Mouse (Mus musculus) testis, adult 2 months (tissue): ENCODE results near the gene Set. TPM values are rescaled to one million over a fixed set of nuclear protein-coding genes. Genes with fewer than 3 reads are reported as not detected.

Source experiments
- H3K27ac ChIP-seq: fragments of 200-500 bp; 2 replicates; pipeline ENCODE4 v1.5.1; 2012; ENCODE audit warnings: low read depth, low read length; ENCODE audit not compliant: control insufficient read depth, insufficient read depth
- H3K27me3 ChIP-seq: fragments of 200-500 bp; 2 replicates; pipeline ENCODE4 v1.6.1; 2012; ENCODE audit warnings: mild to moderate bottlenecking, low read length, moderate library complexity; ENCODE audit not compliant: control insufficient read depth, insufficient read depth
- H3K36me3 ChIP-seq: fragments of 200-500 bp; 2 replicates; pipeline ENCODE4 v1.6.1; 2012; ENCODE audit warnings: mild to moderate bottlenecking, low read length; ENCODE audit not compliant: control insufficient read depth, insufficient read depth
- H3K4me1 ChIP-seq: fragments of 200-500 bp; 2 replicates; pipeline ENCODE4 v1.6.1; 2012; ENCODE audit warnings: low read length; ENCODE audit not compliant: control insufficient read depth, insufficient read depth
- H3K4me3 ChIP-seq: fragments of 200-500 bp; 2 replicates; pipeline ENCODE4 v1.5.1; 2012; ENCODE audit warnings: low read depth, mild to moderate bottlenecking, low read length, moderate library complexity, mixed read lengths; ENCODE audit not compliant: control insufficient read depth
- CTCF ChIP-seq: fragments of 200-500 bp; IDR thresholded peaks from 2 replicates; pipeline ENCODE4 v1.5.1; 2012; ENCODE audit warnings: low read depth, mild to moderate bottlenecking, inconsistent platforms, low read length, moderate library complexity; ENCODE audit not compliant: control insufficient read depth, insufficient read depth, insufficient replicate concordance
- POLR2A ChIP-seq: fragments of 200-500 bp; IDR thresholded peaks from 2 replicates; pipeline ENCODE4 v1.6.1; 2012; ENCODE audit warnings: low read depth, mild to moderate bottlenecking, inconsistent platforms, low read length, moderate library complexity; ENCODE audit not compliant: control insufficient read depth
- polyA plus RNA-seq: library from polyadenylated mRNA; depleted of rRNA; stranded (reverse); fragments of >200 nt; gene quantifications from 2 replicates; pipeline ENCODE4 v1.2.3, GENCODE M21; 2012

Set gene
- polyA plus RNA-seq, 1 experiment = 38.9 TPM

DNA sequence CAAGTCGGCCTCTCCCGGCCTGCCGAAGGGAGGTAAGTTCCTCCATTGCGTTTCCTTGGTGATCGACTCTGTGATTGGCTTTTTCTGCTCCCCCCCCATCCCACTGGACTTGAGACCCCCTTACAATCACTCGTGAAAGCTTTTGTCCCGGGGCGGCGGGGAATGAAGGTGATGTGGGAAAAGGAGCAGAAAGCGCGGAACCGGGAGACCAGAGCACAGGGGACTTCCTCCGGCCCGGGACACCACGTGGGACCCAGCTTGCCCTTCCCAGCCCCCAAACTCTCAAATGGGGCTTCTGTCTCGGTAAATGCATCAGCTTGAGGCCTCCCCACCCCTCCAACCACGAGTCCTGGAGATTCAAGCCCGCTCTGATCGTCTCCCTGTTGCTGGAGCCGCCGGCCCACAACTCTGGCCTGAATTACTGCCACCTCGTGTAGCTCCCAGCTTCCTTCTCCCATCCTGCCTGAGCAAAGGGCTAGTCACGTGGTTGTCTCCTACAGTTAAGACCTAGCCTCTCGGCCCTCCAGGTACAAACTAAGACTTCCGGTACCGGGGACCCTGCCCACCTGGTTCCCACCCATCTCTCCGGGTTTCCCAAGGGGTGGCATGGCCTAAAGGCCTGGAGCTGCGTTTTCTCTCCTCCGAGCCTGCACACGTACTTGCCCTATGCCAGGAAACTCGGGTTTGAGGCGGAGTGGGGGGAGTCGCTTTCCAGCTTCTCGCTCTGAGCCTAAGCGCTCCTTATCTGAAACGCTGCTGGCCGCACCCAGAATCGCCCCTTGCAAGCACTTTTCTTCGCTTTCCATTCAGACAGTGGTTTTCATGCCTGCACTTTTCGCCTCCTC is 5.3 kb downstream of the Set start:
- peak overlapping the region; percentile 80 for H3K4me3 ChIP-seq
- H3K27ac ChIP-seq = peak overlapping the region; percentile 65
- no peaks in the 10 kb centered on the region for H3K27me3 ChIP-seq
- peaks cover 26% of the 10 kb centered on the region for H3K4me1 ChIP-seq
- no peak for TF ChIP-seq POLR2A
- TF ChIP-seq CTCF = no peak
- no peaks in the 10 kb centered on the region for H3K36me3 ChIP-seq

DNA sequence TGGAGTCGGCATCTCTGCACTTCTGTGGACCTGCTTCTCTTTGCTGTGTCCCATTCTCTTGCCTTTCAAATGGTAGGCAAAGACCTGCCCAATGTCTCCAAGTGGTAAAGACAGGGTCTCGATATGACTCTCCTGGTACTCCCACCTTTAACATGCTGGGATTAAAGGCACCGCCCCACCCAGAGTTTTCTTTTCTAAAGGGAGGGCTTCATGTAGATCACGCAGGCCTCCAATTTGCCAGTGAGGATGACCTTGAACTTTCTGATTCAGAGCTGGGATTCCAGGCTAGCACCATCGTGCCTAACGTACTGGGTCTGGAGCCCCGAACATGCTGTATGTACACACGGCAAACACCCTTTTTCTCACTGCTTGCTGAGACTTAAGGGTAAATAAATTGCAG is 6.1 kb downstream of the Set start:
- Histone ChIP-seq H3K4me3 (peak overlapping the region; percentile 80), H3K27ac (peak overlapping the region; percentile 65), H3K27me3 (no peaks in the 10 kb centered on the region), H3K4me1 (peaks cover 24% of the 10 kb centered on the region), H3K36me3 (no peaks in the 10 kb centered on the region)
- no peak for TF ChIP-seq POLR2A
- TF ChIP-seq CTCF = no peak

DNA sequence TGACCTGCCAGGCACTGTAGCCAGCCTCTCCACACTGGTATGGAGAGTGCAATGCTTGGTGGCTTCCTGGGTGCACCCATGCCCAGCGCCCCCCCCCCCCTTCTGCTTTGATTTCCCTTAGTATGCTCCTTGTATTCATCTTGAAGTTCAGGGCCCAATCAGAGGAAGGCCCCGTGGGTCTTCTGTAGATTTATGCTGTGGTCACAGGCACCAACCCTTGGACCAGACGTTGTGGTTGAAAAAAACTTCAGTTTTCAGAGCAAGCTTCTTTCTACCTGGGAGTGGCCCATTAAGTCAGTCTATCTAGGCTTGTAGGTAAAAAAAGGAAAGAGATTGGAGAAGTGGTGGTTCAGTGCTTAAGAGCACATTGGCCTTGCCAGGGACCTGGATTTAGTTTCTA is 6.6 kb downstream of the Set start:
- Histone ChIP-seq H3K27me3 (no peaks in the 10 kb centered on the region), H3K27ac (peak overlapping the region; percentile 12; the same call in 1 of the 2 replicates), H3K36me3 (no peaks in the 10 kb centered on the region), H3K4me3 (no peak overlapping the region), H3K4me1 (peaks cover 24% of the 10 kb centered on the region)
- TF ChIP-seq POLR2A (no peak), CTCF (no peak)

DNA sequence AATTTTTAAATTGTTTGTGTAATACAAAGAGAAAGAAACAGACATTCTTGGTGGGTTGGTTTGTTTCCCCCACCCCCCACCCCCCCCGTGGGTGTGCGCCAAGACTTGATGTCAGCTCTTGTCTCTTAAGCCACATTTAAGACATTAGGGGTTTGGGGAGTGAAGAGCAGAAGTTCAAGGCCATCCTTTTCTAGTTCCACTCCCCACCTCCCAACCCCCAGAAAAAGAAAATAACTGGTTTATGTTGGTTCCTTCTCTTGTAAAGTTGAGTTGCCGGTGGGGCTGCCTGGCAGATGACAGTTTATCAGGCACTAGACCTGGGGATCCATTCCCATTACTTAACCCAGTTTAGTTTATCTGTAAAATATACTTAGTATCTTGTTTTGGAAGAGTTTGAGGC is 7.1 kb downstream of the Set start:
- Histone ChIP-seq H3K36me3 (no peaks in the 10 kb centered on the region), H3K4me3 (no peak overlapping the region), H3K27me3 (no peaks in the 10 kb centered on the region), H3K4me1 (peaks cover 24% of the 10 kb centered on the region), H3K27ac (no peak overlapping the region)
- TF ChIP-seq CTCF (no peak), POLR2A (no peak)

DNA sequence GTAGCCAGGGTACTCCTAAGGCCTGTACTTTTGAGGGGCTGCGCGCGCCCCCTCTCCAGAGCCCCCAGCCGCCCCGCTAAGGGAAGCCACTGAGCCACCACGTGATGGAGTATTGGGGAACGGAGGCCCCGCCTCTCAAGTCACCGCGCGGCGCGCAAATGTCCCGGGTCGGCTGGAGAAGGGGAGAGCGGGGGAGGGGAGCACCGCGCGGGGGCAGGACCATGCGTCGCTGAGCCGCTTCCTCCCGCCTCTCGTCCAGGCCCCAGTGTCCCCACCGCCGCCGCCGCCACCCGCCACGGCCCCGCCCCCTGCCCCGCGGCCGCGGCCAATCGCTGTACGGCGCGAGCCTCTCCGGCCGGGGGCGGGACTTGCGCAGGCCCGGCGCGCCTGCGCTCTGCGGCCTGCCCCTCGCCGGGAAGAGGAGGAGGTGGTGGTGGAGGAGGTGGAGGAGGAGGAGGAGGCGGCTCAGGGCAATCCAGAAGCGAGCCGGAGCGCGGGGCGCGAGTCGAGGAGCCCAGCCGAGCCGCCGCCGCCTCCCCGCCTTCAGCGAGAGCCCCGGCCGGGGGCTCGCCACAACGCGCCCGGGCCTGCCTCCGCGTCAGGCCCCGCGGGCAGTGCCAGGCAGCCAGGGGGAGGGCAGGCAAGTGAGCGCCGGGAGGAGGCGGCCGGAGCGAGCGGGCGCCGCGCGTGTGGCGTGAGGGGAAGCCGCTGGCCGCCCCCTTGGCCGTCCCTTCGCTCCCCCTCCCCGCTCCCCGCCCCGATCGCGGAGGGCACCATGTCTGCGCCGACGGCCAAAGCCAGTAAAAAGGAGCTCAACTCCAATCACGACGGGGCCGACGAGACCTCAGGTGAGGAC is 9.1 kb downstream of the Set start:
- no peaks in the 10 kb centered on the region for H3K36me3 ChIP-seq
- TF ChIP-seq CTCF (no peak), POLR2A (peak; percentile 78; the same call in 1 of the 2 replicates)
- H3K4me3 ChIP-seq = peak overlapping the region; percentile 91
- H3K27me3 ChIP-seq = no peaks in the 10 kb centered on the region
- peak overlapping the region; percentile 90 for H3K27ac ChIP-seq
- H3K4me1 ChIP-seq = peaks cover 19% of the 10 kb centered on the region

DNA sequence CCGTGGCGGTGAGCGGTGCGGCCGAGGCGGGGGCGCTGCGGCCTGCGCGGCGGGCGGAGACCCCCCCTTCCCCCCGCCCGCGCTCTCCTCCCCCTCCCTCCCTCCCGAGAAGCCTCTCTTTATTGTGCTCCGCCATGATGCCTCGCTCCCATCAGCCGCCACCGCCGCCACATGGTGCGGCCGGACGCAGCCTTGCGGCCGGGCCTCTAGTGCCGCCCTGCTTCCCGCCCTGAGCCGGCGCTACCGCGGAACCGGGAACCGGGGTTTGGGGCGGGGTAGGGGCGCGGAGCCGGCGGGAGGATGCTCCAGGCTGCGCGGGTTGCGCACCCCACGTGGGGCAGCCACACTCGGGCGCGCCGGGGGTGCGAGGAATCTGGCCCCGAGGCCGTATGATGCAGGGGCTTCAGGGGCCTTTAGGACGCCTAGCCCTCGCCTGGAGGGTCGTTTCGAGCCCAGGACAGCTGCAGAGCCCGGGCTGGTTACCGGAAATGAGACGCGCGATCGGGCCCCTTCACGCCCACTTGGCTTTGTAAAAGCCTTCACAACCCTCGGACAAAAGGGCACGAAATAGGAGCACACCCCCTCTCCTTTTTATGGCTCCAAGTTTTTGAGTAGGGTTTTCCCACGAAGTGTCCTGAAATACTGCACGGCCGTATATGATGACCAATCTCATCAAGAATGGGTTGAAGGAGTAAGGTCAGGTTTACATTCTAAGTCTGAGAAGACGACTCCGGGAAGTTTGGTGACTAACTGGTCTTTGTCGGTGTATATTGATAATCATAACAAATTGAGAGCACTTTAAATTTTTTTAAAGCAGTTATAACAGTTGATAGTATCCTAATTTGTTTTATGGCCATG is 10.1 kb downstream of the Set start:
- Histone ChIP-seq H3K27ac (peak overlapping the region; percentile 44), H3K4me3 (peak overlapping the region; percentile 91), H3K36me3 (no peaks in the 10 kb centered on the region), H3K4me1 (peaks cover 14% of the 10 kb centered on the region), H3K27me3 (no peaks in the 10 kb centered on the region)
- TF ChIP-seq POLR2A = no peak
- TF ChIP-seq CTCF = no peak

DNA sequence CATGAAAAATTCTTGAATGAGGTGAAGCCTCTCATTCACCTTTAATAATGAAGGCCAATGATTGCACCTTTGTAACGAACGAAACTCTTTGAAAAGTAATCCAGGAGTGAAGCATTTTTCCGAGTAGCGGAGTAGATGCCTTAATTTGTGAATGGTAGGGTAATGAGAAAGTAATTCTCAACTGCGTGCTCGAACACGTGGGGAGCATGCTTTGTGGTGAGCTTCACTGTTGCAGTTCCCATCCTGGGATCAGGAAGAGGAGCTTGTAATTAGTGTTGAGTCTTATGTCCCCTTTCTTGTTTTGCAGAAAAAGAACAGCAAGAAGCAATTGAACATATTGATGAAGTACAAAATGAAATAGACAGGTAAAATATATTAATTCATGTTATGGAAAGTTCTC is 10.8 kb downstream of the Set start:
- no peak overlapping the region for H3K27ac ChIP-seq
- no peaks in the 10 kb centered on the region for H3K27me3 ChIP-seq
- peaks cover 7% of the 10 kb centered on the region for H3K4me1 ChIP-seq
- H3K4me3 ChIP-seq = no peak overlapping the region
- no peaks in the 10 kb centered on the region for H3K36me3 ChIP-seq
- no peak for TF ChIP-seq POLR2A
- TF ChIP-seq CTCF = no peak
